Mouse (Mus musculus) cerebellum, adult 8-10 months (tissue): Measurements from ENCODE around the gene Tspan15.

Source experiments
- DNase-seq: peaks from one replicate; pipeline ENCODE4 v3.0.0; 2022

Tspan15 gene

DNA sequence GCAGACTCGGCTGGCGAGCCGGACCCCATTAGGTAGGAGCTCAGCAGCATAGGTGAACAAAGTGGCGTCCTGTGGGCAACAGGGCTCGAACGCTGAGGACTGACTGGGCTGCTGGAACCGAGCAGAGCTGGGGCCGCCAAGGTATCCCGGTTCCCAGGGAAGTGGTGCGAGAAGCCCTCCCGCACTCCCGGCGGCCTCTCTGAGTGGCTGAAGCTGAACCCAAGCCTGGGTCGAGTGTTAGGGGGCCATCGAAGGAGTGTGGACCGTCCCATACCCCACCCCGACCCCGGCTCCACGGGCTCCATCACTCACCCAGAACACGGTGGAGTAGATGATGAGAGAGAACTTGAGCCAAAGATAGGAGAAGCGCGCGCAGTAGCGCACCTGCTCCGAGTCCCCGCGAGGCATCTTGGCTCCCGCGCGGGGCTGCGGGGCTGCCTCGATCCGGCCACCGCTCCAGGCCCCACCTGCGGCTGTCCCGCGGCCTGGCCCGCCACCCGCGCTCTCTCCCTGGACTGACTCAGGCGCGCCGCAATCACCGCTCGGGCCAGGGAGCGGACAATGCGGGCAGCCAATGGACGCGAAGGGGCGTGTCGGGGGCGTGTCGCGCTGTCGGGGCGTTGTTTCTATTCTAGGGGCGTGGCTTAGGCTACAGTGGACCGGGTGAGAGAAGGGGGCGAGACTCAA, at the start of gene Tspan15:
TSS of gene Tspan15 (minus strand) at position 544 of the 687 bp plus-strand sequence.
- peak; percentile 95 for DNase-seq

GRCm38 (mm10) chr10:62279671-62280070, 48.6 kb upstream of the Tspan15 start:
- DNase-seq: no peak

GRCm38 (mm10) chr10:62279066-62279465, 48.0 kb upstream of the Tspan15 start:
- no peak for DNase-seq

GRCm38 (mm10) chr10:62277499-62278293, 46.6 kb upstream of the Tspan15 start:
- DNase-seq: no peak

DNA sequence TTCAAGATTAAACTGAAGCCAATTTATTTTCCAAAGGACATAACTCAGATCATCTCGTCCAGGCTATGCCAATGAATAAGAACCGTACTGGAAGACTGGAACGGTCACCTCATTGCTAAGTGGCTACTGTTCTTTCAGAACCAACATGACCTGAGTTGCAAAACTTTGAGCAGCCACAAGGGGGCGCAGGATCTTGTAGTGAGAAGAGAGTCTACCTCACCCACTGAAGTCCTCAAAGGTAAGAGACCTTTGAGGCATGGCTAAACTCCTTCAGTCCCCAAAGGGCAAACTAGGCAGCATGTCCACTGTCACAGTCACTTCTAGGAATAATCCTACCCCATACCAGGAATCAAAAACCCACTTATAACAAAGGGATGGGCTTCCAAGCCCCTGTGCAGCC, 44.2 kb upstream of the Tspan15 start:
- peak; percentile 91 for DNase-seq

DNA sequence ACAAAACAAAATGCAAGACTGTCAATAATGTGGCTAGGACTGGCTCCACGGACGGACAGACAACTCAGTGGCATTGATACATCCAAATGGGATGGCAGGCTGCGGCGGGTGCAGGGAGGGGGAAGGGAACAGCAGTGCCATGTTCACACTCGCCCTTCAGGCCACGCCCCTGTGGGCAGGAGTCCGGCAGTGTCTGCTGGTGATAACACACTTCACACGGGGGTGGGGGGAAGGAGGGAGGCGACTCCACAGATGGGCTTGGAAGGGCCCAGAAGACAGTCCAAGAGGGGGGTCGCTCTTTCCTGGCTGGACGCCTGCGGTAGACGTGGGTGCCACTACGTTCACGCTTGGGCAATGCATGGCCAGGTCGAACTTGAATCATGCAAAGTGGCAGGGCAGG, 38.2 kb upstream of the Tspan15 start:
- no peak for DNase-seq

DNA sequence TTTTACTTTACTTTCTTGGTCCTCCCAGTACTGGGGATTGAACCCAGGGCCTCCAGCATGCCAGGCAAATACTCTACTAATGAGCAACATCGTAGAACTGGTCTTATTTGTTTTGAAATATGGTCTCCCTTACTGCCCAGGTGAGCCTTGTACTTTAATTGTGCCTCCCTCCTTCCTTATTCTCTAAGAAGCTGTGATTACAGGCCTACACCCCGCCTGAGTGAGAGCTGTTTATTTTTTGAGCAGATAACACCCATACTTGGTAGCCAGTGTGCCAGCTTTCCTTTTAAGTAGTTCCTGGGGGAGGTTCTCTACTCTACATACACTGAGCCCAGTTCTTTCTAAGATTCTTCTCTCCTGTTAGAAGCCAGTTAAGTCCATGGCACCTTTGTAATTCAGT, 33.2 kb upstream of the Tspan15 start:
- DNase-seq: no peak

DNA sequence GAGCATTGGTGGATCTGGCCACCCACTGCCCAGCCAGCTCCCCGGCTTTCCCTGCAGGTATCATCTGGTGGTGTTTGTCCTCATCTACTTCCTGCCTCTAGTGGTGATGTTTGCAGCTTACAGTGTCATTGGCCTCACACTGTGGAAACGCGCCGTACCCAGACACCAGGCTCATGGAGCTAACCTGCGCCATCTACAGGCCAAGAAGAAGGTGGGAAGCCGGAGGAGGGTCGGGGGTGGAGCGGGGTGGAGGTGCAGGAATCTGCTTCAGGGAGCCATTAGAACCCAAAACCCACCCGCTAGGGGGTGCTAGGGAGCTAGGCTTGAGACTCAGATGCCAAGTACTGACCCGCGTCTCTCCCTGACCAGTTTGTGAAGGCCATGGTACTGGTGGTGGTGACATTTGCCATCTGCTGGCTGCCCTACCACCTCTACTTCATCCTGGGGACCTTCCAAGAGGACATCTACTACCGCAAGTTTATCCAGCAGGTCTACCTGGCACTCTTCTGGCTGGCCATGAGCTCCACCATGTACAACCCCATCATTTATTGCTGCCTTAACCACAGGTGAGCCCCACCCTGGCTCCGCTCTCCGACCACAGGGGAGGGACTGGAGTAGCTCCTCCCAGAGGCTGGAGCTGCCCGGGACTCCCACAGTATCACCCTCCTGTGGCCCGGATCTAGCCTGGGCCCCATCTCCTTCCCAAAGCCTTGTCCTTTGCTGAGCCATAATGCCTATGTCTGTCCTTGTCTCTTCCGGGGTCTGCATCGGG, 30.2 kb upstream of the Tspan15 start:
- peak; percentile 68 for DNase-seq

DNA sequence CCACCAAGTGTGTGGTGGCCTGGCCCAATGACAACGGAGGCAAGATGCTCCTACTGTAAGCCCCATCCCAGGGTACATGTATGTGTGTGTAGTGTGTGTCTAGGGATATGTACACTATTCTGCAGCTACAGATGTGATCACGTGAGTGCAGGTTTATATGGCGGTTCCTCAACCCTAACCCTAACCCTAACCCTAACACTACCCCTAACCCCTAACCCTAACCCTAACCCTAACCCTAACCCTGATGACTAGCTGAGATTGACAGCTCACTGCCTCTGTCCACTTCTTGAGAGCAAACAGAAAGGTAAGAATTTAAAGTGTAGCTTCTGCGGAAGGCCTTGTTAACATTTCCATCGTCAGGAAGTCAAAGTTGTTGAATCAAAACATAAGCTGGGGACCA, 27.2 kb upstream of the Tspan15 start:
- no peak for DNase-seq

GRCm38 (mm10) chr10:62252496-62253235, 21.6 kb upstream of the Tspan15 start:
- no peak for DNase-seq

DNA sequence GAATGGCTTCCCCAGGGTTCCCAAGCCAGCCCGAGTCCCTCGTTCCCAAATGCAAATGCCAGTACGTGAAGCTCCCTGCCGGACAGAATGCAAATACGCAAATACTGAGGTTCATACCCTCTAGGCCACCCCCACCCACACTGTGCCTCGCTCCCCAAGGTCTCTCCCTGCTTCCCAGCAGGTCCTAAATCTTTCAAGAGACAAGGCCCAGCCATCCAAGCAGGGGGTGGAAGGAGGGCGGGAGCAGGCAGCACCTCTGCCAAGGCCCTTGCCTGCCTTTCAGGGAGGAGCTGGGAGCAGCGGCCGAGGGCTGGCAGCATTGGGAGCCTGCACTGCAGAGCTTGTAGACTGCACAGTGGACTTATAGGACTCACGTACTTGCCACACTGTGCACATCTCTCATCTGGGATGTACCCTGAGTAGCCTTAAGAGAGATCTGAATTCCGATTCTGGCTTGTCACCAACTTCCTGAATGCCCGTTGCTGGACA, 21.0 kb upstream of the Tspan15 start, which contains the start of gene Tacr2:
TSS of gene Tacr2 (plus strand) at position 439 of the 489 bp plus-strand sequence.
- DNase-seq: no peak

DNA sequence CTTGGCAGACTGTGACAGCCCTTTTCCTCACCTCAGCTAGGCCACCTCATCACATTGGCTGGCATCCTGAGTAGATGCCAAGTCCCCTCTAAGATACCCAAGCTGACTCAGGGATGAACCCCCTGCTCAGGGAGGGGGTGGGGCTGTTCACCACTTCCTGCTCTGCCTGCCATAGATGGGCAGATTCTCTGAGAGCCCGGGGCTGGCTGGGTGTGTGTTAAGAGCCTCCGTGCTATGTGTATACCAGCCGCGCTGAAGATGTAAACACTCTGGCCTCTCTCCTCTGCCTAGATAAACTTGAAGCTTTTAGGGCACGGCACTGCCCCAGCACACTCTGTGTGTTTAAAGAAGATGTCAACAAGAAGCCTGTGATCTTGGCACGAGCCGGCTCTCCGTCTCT, 16.8 kb upstream of the Tspan15 start:
- no peak for DNase-seq

- no peak for DNase-seq
These were observed 16.1 kb upstream of the Tspan15 start for GRCm38 (mm10) chr10:62247156-62247555.

DNA sequence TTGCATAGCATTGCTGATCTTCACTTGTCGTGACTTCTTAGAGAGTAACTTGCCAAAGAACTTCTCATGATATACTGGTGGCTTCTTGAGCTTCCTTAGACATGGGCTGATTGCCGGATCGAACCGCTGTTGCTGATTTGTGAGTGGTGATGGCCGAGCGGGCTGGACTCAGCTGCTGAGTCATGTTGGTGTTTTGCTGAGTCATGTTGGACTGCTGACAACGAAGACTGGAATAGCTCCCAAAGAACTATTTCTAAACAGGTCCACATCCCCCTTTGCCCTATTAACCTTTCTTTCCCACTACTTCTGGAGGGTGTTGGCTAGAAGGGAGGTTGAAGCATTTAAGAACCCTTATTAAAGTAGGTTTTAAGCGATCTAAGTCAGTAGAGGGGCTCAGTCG, 13.0 kb upstream of the Tspan15 start:
- no peak for DNase-seq

- peak; percentile 61 for DNase-seq
These were observed 11.8 kb upstream of the Tspan15 start for GRCm38 (mm10) chr10:62242896-62243295.

- no peak for DNase-seq
These were observed 11.3 kb upstream of the Tspan15 start for GRCm38 (mm10) chr10:62242358-62242757.

DNA sequence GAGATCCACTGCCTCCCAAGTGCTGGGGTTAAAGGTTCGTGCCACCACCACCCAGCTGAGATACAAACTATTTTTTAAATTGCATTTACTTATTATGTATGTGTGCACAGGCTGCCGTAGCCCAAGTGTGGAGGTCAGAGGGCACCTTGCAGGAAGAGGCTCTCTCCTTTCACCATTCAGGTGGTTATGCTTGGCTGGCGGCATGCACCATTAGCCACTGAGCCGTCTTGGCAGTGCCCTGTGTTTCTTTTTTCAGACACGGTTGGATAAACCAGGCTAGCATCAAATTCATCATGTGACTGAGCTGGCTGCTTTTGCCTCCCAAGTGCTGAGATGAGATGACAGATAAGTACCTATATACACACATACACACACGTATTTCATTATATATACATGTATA, 8.2 kb upstream of the Tspan15 start:
- DNase-seq: no peak

- no peak for DNase-seq
These were observed 7.6 kb upstream of the Tspan15 start for GRCm38 (mm10) chr10:62238688-62239087.

GRCm38 (mm10) chr10:62237205-62237604, 6.2 kb upstream of the Tspan15 start:
- no peak for DNase-seq

- DNase-seq: no peak
These were observed 5.1 kb upstream of the Tspan15 start for GRCm38 (mm10) chr10:62236165-62236564.

- DNase-seq: no peak
These were observed 760 bp upstream of the Tspan15 start for GRCm38 (mm10) chr10:62231811-62232210.

- no peak for DNase-seq
These were observed 313 bp upstream of the Tspan15 start for GRCm38 (mm10) chr10:62231395-62231732.

GRCm38 (mm10) chr10:62228126-62228525, 2.9 kb downstream of the Tspan15 start:
- DNase-seq: no peak
